Mouse (Mus musculus) layer of hippocampus, postnatal 36 days (tissue): ENCODE measurements around the gene Gm49378. TPM values are rescaled to one million over a fixed set of nuclear protein-coding genes. Genes with fewer than 3 reads are reported as not detected.

Experiments used
- DNase-seq, 2 experiments: peaks; one replicate each; pipeline ENCODE4 v3.0.0; 2022
- total RNA-seq, 2 experiments: library from RNA; stranded (reverse); gene quantifications; 2 replicates each; pipeline ENCODE4 v1.2.3; 2021

Gene Gm49378
- total RNA-seq: 1 to 10 TPM; 5.3 to 5.6 TPM

DNA sequence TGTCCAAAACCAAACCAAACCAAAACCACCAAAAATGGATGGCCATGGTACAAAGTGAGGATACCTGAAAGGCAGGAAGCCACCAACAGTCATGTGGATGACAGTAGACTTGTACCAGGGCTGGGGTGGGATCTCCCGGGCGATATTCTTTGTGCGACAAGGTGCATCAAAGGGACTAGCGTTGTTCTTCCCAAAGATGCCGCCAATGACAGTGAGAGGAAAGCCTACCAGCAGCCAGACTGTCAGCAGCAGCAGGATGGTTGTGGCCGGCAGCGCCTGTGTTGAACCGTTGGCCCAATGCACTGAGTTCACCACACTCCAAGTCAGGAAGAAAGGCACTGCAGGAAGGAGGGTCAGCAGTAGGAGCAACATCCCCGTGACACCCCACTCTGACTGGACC is at the start of gene Gm49378:
Gene Gm49378, minus strand, starts transcription at position 101 of the 400 bp plus-strand sequence.
- DNase-seq: no peak

DNA sequence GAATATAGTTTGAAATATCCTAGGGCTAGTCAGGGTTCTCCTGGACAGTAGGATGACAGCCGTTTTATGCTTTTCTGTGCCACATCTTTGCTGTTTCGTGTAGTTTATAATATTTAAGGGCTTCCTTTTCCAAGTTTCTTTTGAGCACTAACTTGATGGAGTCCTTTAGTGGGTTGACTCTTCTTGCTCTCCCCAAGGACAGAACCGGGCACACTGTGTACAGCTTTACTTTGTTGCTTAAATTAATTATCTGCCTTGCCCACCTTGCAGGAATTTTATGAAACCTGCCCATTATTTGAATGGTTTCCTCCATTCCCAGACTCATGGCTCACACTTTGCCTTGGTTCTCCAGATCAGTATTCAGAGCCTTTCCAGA is 44.4 kb upstream of the Gm49378 start:
- DNase-seq: no peak

DNA sequence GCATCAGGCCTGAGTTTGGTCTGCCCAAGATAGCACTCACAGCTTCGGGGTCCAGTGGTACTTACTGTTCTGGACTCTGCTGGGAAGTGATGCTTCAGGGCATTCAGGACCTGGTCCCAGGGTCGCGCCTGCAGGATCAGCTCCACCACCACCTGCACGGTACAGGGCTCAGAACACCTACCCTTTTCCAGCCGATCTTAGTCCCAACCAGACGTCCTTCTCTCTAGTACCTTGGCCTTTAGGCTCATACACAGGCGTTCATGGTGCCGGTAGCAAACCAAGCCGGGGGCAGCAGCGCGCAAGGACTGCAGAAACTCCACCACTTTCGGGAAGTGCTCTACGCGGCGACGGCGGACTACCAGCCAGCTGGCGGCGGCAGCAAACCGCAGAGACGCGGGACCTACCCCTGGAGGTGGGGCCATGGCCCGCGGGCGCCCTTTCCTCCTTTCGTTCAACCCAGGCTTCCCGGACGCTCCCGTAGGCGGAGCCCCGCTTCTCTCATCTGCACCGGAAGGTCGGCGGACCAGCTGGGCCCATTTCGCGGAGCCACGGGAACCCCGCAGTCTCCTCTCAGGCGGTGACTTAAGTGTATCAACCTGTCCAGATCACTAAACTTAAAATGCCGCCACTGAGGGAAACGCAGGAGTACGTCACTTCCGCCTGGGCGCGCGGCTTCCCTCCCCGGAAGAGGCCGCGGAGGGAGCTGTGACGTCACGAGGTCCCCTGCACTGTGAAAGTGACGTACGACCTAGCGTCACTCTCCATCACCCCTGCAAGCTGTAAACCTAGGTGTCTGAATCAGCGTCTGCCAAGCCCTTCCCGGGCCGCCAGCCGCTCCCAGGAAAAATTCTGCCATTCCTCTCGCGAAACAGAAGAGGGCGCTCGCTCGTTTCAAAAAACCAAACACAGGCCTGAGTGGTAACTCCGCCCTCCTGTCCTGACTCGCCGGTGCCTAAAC is 43.7 kb upstream of the Gm49378 start, which contains the start of gene Tinf2:
Gene Tinf2, minus strand, starts transcription at position 661 of the 958 bp plus-strand sequence.
- peak; percentile 93 to 96 for DNase-seq

DNA sequence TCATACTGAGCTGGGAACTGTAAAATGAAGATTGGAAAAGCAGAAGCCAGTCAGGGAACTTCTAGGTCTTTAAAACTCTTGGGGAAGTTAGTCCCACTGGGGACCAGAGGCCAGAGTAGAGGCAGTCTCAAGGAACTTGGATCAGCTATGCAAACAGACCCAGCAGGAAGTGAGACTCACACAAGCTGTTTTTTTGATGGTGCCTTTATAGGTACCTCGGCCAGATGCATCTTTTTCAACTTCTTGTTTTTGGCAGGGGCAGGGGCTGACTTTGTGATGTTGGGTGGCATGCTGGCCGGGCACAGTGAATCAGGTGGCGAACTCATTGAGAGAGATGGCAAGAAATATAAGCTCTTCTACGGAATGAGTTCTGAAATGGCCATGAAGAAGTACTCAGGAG is 39.9 kb upstream of the Gm49378 start:
- no peak for DNase-seq

DNA sequence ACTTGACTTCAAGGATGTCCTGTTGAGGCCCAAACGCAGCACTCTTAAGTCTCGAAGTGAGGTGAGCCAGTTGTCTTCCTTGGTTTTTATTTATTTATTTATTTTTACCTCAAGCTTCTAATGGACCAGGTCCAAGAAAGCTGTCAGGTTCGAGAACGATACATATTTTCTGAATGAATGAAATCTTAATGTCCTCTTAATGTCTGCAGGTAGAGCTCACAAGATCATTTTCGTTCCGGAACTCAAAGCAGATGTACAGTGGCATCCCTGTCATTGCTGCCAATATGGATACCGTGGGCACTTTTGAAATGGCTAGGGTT is 35.0 kb upstream of the Gm49378 start:
- no peak for DNase-seq

DNA sequence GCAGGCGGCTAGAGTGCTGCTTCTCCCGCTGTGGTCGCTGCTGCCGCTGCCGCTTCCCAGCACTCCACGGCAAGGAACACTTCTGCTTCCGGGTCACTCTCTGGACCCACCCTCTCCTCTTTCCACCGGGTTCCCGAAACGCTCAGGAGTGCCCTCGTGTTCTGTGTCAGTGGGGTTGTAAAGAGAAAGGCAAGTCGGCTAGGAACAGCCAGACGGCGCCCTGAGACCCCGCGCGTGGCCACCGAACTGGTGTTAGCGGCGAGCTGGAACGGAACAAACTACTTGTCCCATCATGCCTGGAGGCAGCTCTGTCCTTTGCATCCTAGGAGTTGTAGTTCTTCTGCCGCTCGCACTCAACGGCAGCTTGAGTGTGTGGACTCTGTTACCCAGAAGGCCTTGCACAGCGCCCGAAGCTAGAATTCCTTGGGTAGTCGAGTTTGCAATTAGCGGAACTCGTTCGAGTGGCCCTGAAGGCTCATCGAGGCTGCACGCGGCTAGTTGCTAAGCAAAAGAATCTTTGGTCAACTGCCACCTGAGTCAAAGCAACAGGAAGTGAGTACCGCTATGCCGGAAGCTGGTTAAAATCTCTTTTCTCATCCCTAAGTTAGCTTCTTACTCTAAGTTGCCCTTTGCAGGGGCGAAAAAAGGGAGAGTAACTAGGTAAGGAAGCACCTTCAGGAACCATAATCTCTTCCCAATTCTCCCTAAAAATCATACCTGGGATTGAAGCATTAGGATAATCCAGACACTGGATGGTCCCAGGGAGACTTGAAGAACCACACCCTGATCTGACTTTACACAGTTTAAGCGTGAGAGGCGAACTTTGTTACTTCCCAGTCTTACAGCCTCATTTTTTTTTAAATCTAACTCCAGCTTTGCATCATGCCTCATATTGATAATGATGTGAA is 34.4 kb upstream of the Gm49378 start, which contains the start of the genes Gmpr2 and Nedd8:
Gene Gmpr2, plus strand, starts transcription at position 109 of the 908 bp plus-strand sequence.
Gene Nedd8, minus strand, starts transcription at position 292 of the 908 bp plus-strand sequence.
- DNase-seq: peak; percentile 95

DNA sequence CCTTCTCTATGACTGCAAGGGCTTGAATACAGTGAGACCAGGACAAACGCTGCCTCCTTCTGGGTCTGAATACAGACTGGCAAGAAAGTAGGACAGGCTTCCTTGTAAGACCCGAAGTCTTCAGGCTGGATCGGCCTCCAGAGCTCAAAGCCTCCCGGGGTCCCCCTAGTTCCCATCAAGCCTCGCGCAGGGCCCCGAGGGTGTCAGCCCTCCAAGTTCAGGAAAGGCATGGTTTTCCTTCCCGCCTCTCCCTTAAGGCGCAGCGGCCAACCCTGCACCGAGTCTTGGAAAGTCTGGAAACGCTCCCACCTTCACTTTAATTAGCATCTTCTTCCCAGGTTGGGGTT is 33.8 kb upstream of the Gm49378 start:
- no peak for DNase-seq

DNA sequence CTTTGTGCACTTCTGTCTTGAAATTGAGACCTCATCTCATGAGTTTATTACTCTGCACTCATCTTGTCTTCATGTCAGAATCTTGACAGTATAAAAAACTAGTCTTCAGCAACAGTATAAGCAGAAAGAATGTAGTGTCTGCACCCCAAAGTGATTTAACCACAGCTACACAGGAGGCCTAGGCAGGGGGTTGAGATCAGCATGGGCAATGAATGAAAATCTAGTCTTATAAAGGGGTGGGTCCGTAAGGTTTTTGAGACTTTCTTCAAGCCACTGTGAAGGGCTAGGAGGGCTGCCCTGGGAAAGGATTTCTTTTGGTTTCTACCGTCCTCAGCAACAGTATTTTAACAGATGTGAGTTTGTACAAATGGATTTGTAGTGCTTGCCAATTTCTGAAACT is 22.9 kb upstream of the Gm49378 start:
- DNase-seq: no peak

DNA sequence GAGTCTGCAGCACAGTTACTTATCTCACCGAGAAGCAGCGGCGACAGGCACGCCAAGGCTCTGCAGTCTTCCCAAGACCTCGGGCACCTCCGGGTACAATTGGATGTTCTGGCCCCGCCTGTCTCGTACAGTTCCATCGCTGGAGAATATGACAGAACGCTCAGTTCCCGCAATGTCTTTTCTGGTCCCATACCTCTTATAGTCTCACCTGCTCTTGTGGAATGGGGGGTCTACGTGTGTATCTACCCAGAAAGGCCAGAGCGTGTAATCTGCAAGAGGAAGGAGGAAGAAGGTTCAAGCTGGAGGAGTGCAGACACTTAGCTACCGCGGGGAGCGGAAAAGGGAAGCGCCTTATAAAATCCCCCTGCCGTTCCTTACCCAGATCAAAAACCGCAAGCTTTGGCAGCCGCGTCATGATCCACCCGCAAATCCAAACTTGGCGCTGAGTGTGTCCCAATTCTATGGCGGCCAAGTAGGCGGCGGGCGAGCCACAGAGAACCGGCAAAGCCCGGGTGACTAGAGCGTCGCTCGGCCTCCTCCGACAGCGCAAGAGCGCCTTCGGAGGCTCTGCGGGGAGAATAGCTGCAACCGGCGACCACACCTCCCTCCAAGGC is 22.4 kb upstream of the Gm49378 start, which contains the start of gene Mdp1:
Gene Mdp1, minus strand, starts transcription at position 549 of the 614 bp plus-strand sequence.
- DNase-seq: peak; percentile 81 to 83

DNA sequence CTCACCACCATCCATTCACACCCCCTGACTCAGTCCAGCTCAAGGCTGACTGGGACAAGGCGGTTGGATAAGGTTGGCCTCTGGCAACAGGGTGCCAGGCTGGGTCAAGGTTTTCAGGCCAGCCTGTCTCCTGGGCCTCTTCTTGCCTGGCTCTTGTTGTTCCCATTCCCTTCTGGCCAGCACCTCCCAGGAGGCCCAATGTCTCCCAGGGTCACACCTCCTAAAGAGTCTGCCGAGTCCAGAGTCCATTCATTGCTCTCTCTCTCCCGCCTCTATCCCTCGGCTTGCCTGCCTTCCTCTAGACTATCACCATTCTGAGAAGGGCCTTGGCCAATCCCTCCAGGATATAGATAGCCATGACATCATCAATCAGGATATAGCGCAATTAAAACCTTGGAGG is 20.3 kb upstream of the Gm49378 start:
- DNase-seq: no peak

DNA sequence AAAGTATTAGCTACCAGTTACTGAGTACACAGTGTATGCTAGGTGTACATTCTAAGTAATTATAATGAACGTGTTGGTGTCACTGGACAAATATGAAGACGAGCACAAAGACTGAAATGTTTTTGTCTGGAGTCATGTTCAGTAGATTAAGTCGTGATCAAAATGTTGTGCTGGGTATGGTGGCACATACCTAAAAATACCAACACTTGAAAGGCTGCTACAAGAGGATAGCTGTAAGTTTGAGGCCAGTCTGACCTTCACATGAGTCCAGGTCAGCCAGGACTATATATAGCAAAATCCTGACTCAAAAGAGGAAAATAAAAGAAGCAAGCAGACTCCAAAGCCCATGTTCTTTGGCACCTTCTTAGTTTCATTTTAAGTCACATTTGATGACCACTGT is 19.2 kb upstream of the Gm49378 start:
- no peak for DNase-seq

DNA sequence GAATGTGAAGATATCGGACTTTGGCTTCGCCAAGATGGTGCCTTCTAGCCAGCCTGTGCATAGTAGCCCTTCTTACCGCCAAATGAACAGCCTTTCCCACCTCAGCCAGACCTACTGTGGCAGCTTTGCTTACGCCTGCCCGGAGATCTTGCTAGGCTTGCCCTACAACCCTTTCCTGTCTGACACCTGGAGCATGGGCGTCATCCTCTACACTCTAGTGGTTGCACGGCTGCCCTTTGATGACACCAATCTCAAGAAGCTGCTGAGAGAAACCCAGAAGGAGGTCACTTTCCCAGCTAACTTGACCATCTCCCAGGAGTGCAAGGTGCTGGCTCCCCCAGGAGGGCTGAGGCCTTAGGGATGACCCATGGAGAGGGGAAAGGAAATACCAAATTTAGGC is 13.8 kb upstream of the Gm49378 start:
- DNase-seq: no peak

DNA sequence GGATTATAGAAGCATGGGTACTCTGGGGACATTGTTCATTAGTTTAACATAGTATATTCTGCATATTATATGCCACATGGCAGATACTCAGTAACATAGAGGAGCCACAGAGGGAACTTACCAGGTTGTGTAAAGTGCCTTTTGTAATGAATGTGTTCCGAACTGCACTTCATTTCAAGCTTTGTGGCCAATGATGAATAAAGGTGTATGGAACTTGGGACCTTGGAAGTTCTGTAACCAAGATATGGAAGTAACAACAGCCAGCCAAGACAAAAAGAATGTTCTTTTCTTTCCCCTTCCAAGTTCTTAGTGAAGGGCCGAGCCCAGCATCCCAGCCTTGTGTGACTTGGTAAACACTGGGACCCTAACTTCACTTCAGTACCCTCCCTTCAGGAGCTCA is 12.2 kb upstream of the Gm49378 start, which contains the start of gene Tssk4:
Gene Tssk4, plus strand, starts transcription at position 301 of the 400 bp plus-strand sequence.
- DNase-seq: no peak

DNA sequence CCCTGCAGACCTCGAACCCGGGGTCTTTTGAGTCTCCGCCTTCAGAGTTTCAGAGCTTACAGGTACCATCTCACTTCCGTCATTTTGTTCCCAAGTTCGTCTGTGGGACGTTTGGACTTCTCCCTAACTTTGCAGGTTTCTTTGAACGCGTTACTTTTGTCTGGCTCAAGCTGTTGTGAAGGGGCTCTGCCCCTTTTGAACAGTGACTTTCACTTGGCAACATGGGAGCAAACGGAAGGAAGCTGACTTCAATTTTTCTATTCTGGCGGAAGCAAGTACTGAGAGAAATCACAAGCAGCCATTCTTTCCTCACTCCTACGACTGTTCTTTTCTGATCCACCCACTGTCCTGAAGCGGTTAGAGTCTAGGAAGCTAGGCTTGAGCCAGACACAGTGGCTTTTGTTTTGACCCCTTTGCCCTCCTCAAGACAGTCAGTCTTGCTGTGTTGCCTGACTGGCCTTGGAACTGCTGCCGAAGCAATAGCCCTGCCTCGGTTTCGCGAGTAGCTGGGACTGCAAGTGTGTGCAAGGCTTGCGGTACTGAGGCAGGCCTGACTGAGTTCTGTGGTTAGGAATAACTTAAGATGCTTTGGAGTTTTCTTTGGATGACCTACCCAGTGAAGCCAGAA is 6.7 kb upstream of the Gm49378 start:
- no peak for DNase-seq

DNA sequence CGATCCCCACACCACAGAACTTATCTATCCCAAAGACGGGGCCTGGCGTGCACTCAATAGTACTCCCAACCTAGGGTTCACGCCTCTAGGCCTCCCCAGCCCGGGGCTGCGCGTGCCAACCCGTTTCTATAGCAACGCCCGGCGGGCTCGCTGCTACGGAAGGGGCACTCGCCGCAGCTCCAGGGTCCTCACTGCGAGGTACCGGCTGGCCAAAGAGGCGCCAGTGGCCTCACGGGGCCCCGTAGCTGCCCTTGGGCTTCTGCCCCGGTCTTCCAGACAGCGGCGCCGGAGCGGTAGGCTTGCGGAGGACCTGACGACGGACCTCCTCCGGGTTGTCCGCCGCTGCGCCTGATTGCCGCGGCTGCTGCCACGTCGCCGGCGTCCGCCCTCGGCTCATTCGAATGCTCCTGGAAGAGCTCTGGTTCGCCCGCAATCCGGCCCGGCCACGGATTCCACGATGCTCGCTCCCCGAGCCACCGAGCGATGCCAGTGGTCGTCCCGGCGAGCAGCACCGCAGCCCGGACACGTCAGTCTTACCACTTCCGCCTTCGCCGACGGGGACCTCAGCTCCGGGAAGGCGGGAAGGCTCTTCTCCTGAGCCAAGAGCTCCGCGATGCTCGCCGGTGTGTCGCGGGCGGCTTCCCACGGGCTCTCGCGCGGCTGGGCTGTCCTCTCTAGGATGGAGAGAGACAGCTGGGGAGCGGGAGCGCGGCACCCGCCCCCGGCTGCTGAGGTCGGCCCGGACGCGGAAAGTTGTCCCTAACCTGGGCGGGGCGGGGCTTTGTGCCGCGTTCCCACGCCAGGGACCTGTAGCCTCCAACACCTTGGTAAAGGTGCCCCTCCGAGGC is 5.6 kb upstream of the Gm49378 start, which contains the start of gene Tm9sf1:
Gene Tm9sf1, minus strand, starts transcription at position 747 of the 848 bp plus-strand sequence.
- DNase-seq: peak; percentile 91 to 92

DNA sequence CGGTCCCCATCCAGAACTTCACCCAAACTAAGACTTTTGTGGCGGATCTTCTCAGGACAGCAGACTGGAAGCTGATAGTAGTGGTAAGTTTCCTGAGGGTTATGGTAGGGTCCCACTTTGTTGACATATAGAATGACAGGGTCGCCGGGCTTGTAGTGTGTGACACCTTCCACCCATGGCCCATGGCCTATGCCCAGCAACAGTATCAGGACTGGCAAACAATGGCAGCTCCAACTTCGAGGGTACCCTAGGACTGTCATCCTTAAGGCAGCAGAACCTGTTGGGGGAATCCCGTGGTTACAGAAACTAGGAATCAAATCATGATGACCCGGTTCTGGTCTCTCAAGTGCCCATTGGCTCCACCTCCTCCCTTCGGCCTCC is 5.0 kb upstream of the Gm49378 start:
- DNase-seq: no peak

DNA sequence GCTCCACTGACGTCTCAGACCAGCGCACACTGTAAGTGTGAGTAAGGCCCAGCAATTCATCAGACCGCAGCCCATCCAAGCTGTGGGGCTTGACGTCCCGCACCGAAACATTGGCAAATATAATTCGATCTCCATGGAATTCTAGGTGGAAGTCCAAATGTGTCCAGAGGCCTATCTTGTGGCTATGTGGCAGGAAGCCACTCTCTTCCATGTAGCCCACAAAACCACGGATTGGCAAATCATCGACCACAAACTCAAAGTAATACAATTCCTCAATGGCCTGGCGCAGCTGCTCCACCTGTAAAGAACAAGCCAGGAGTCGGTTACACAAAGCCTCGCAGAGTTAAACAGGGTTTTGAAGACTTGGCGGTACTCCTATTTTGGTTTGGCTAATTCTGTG is 3.6 kb upstream of the Gm49378 start:
- DNase-seq: no peak

DNA sequence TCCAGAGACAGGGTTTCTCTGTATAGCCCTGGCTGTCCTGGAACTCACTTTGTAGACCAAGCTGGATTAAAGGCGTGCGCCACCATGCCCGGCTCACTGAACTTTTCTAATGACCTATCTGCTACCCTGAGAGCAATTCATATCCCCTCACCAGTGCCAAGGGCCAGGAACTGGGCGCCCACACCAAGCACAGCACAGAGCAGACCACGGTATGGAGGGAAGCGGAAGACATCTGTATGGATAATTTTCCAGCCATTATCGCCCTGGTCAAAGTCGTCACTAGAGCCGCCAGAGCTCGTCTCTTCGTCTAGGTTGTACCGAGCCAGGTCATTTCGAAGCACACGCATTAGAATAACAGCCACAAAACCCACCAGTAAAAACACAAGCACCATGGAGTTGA is 3.1 kb upstream of the Gm49378 start:
- no peak for DNase-seq

DNA sequence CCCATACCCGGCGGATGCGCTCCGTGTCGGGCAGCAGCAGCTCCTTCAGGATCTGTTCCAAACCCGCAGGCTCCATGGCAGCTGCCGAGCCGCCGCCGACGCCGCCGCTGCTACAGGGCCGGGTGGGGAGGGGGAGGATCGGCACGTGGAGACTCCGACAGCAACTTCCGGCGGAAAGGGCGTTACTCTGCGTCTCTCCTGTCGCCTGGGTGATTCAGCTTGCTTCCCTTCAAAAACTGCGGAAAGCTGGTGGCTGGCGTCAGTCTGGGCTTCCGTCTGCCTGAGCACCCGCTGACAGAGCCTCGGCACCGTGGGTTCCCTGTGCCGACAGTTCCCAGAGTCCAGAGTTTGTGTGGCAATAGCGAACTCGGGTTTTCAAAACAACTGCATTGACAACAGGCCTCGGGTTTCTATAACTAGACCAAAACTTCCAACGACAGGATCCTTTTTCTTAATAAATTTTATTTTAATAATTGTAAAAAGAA is 2.1 kb downstream of the Gm49378 start, which contains the start of gene Ipo4:
Gene Ipo4, minus strand, starts transcription at position 435 of the 485 bp plus-strand sequence.
- DNase-seq: peak; percentile 89 to 91

DNA sequence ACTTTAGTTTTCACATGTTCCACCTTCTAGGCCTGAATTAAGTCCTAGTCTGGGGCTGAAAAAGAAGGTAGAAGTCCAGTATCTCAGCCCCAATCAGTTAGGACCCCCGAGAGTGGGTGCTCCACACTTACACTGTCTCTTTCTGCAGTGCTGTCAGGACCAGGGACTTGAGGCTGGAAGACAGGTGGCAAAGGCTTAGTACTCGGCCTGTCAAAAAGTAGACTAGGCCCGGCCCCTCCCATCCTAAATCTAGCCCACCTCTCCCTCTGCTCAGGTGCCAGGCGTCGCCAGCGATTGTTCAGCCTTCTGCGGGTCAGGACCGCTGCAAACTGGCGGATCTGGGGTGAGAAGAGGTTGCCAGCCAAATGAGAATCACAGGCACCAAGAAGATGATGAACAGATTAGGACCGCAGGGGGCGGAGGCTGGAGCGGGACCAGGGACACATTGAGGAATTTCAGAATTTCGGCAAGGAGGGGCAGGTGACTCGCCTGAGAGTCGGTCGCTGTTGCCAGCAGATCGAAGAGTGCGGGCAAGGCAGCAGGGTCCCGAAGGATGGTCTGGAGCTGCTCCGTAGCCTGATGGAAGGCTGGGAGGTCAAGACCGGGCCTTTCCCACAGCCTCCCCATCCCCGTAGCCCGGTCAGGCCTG is 2.7 kb downstream of the Gm49378 start:
- peak; percentile 30 to 31 for DNase-seq
